Mouse (Mus musculus) spleen, adult 18-20 months (tissue): Measurements from ENCODE around the gene Usp35.

Experiments
- DNase-seq, 2 experiments: peaks; one replicate each; pipeline ENCODE4 v3.0.0; 2022; ENCODE audit warnings: mixed read lengths in 2 of 2

The Usp35 gene

DNA sequence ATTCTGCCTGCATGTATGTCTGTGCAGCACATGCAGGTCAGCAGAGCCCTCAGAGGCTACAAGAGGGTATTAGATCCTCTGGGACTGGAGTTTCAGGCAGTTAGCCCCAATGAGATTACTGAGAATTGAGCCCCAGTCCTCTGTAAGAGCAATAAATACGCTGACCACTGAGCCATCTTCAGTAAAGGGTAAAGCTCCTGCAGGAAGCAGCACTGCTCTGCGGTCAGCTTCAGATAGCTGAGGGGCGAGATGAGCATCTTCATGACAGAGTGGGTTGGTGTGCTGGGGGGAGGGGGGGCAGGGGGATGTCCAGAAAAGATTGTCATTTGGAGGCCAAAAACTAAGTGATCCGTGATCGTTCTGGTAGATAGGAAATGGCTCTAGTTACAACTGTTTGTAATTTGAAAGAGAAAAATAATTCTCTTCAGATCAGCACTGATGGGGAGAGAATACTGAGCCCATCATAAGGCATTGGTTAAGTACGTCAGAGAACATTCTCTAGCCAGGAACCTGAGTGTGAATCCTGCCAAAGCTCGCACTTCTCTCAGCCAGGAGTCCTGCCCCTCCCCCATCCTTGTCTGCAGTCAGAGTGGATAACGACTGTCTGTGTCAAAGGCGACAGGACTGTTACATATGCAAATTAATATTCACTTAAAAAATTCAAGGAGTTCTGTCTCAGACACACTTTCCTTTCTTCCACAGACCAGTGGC lies 14.4 kb upstream of the Usp35 start:
- no peak for DNase-seq

DNA sequence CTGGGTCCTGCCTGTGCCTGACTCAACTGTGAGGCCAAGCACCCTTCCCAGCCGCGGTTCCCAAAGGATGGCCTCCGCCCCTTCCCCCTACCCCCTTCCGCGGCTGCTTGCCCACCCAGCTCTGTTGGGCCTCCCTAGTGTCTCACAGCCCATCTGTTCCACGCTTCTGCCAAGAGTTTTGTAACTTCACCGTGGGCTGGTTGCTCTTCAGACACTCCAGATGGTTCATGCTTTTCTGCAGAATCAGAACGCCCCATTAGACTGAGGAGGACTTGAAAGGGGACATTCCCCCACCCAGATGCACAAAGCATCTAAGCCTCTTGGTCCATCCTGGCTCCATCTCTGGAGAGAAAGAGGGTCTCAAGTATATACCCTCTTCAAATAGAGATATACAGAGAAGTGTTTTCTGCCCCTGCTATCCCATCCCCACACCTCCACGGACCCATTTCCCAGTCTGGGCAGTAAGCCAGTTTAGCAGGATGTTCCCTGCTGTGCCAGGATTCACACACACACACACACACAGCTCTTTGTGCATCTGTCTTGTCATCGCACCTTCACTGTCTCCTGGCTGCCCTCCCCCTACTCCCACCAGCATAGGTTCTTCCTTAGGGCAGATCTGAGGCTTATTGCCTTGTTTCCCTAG lies 13.5 kb upstream of the Usp35 start:
- no peak for DNase-seq

DNA sequence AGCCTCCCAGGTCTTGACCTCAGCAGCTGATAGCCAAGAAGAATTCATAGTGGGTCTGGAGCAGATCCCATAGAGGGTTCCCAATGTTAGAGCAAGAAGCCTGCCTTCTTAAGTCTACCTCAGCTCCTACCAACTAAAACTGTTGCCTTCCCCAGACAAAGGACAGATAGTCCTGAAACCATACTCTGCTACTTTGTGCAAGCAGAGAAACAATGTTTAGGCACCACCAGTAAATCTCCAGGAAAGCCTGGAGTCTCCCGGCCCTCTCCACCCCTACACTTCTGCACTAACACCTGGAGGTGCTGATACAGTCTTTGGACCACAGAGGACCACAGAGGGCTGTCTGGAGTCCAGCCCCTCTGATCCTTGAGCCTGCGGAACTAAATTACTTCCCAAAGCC lies 12.8 kb upstream of the Usp35 start:
- no peak for DNase-seq

DNA sequence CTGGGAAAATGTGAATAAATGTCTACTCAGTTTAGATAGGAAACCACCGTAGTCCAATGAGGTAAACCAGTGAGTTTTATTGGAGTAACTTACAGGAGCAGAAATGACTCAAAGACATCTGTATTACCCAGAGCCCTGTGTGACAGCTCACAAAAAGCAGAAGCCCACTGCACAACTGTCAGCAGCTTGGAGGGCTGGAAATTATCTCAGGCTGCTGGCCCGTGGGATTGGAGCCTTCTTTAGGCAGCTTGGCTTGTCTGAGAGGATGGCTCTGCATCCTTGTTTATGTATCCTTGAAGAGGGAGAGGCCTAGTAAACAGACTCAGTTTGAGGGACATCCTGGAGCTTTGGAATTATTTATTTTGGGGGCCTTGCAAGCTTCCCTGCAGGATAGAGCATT lies 11.1 kb upstream of the Usp35 start:
- no peak for DNase-seq

DNA sequence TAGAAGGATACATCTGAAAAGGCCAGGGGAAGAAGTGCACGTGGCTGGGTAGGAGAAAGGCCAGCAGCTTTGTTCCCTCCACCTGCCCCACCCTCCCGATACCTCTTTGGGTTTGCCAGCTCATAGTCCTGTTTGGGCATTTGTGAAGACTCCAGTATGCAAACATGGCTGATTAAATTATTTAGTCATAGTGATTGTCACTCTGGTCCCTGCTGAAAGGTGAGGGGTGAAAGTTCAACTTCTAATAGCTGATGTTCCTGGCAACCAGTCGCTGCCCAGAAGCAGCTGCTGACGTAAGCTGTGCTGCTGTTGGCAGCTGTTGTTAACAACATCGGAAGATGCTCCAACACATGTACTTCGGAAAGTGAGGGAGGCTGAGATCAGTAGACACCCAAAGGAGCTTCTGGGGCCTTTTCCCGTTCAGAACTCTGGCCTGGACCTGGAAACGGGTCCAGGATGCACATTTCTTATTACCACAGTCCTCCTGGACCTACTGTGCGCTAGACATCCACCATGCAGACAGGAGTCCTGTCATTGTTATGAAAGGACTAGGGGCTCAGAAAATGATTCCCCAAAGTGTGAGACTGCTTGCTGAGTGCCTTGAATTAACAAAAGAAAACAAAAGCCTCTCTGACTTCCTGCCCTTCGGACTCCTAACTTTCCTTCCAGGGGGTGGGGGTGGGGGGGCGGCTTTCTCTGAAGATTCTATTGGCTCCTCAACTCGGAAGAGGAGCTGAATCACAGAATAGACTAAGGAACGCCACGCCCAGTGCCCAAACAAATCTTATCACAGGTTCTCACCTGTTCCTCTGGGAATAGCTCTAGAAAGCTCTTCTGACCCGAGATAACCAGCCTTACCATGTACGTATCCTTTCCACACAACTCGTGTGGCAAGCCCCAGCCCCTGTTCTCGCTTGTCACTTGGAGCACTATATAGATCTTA lies 9.4 kb upstream of the Usp35 start:
- DNase-seq, result no peak

DNA sequence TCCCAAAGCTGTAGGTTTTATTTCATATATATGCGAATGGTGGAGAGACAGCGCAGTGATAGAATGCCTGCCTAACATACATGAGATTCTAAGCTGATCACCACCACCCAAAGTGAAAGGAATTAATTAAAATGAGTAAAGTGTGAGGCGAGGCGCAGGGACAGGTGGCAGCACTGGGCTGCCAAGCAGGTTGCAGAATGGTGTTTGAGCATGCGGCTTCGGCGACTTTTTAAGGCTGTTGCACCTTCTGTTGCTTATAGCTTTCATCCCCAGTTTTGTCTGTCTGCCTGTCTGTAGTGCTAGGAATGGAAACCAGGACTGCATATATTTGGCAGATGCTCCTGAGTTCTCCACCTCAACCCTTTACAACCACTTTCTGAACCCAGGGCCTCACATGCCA lies 7.8 kb upstream of the Usp35 start:
- no peak for DNase-seq

DNA sequence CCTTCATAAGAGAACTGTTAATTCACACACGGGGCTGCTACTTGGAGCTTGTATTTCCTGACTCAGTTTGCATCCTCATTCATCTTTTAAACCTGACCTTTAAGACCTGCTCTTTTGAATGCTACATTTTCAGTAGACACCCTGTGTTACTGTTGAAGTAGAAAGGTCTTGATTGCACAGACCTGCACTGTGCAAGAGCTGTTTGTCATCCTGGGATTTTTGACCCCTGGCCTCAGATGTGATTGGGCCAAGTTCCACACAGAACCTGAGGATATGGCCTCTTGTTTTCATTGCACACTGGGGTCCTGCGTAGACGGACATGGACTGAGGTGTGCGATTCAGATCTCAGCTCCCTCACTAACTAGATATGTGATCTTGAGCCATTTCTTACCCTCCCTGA lies 6.8 kb upstream of the Usp35 start:
- no peak for DNase-seq

DNA sequence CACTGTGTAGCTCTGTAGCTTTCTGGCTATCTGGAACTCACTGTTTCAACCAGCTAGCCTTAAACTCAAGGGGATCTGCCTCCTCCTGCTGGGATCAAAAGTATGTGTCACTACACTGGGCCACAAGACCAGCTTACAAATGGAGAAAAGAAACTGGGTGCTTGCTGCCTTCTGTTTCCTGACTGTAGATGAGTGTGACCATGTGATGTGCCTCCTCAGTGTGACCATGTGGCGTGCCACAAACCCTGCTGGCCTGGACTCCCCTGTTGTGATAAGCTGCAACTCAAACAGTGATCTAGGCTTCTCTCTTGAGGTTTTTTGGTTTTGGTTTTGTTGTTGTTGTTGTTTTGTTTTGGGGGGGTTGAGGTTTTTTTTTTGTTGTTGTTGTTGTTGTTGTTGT lies 4.9 kb upstream of the Usp35 start:
- no peak for DNase-seq

DNA sequence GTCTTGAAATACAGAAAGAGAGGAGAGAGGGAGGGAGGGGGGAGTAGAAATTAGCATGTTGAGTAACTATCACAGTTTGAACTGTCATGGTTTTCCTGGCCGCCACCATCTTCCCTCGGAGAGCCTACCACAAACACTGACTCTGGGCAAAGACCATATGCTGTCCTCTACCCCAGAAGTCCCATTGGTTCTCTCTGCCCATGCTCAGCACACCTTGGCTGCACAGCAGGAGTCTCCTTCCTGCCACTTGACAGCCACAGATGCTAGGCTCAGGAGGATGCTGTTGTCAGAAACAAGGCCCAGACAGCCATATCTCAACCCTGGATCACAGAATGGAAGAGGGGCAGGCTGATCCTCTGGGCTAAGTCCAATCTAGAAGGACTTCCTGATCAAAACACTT lies 2.6 kb upstream of the Usp35 start:
- no peak for DNase-seq

DNA sequence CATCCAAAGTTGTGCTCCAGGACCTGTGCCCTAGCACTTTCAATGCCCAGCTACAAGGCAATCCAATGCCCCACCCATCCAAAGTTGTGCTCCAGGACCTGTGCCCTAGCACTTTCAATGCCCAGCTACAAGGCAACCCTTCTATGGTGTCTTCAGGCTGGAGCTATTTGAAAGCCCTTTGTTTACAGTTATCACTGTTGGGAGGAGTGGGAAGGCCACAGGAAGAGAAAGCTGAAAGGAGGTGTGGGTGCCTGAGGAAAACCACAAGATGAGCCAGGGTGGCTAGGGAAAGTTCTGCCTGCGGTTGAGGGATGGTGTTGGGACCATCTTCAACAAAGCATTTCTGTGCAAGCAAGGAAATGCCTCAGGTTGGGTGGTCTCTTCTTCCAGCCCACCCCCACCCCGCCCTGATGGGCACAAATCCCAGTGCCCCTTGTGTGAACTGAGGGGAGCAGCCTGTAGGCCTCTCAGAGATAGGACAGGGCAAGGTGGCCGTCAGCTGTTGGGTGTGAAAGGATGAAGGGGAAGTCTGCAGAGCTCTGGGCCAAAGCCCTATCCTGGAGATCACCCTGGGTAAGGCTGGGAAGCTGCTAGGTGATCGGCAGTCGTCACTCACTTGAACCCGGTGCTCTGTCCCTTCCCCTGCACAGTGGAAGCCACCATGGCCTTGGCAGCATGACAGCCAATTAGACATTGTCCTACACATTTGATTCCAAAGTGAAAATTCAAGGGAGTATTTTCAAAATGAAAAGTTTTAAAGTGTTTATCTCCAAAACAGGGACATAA lies 1.5 kb upstream of the Usp35 start:
- DNase-seq, result no peak

DNA sequence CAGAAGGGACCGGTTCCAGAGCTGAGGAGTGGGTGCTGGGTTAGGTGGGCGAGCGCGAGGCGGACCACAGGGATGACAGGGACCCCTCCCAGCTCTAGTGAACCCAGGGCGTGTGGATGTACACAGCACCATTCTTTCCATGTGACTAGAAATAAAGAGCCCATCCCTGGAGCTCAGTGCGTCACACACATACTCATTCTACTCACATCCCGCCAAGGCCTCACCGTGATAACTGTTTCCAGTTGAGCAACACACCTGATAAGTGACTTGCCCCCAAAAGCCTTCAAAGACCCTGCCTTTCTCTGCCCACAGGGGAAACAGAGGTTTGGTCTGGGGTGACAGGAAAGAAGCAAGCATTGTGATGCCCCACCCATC lies 834 bp upstream of the Usp35 start:
- no peak for DNase-seq

DNA sequence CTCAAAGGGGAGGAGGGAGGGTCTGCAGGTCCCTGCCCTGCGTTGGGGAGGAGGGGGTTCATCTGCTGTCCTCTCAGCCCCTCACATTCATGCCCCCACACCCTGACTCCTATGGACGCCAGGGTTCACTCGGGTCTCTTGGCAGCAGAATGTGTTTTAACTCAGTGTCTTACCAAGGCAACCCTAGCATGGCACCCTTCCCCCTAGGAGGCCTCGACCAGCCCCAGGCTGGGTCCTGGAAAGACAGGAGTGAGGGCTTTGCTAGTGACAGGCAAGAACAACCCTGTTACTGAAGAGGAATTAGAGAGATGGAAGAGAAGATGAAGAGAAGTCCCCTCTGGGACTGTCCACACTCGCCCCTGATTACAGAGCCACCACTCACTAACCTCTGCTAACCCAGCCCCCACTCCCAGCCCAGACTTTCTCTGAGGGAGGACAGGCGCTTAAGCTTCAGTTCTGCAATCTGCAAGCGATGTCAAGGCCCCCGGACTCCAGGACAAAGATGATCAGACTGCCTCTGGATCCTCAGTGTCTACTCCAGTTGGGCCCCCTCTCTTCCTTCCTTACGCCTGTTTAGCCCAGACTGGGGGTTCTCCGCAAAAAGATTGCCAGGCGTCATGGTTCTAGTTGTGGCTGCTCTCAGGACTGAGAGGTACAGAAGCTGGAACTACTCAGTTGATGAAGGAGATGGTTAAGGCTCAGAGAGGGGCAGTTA lies 732 bp downstream of the Usp35 start:
- no peak for DNase-seq

DNA sequence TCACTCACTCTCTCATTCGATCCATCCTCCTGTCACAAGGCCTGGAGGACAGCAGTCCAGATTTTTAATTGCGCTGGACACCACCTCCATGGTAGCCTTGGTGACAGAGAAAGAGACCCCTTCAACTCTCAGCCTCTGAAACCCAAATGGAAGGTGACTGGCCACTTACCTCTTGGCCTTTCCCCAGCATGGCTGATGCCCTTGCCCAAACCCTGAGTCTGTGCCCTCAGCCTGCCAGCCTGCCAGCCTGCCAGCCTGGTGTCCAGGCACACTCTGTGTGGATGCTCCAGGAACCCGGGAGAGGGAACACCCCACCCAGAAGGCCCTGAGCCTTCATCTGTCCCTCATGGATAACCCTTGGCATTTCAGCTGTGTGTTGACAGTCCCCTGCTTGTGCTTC lies 2.1 kb downstream of the Usp35 start:
- DNase-seq, result no peak

DNA sequence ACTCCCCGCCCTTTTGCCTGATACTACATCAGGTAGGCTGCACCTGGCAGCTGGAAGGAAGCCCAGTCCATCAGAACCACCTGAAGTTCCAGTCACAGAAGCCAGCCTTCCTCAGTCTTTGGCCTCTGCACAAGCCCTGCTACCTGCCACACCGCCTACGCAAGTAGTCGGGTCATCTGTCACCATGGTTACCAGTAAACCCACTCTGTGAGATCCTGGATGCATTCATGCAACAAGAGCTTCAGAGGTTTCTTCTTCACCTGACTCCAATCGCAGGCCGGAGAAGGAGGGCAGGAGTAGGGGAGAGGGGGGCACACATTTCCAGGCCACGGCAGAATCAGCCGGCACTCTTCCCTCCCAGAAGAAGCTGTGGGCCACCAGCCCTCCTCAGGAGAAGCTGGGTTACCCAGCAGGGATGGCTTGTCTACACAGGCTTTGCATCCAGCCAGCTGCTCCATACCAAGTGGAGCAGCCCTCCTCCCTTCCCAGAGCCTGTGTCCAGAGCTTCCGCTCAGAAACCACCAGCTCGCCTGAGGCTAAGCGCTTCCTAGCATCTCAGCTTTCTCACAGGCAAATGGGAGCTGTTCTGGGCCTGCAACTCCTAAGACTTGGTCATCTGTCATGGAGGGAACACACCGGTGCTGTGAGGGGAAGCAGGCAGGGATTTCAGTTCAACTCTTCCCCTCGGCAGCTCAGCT lies 2.8 kb downstream of the Usp35 start:
- DNase-seq, result no peak

DNA sequence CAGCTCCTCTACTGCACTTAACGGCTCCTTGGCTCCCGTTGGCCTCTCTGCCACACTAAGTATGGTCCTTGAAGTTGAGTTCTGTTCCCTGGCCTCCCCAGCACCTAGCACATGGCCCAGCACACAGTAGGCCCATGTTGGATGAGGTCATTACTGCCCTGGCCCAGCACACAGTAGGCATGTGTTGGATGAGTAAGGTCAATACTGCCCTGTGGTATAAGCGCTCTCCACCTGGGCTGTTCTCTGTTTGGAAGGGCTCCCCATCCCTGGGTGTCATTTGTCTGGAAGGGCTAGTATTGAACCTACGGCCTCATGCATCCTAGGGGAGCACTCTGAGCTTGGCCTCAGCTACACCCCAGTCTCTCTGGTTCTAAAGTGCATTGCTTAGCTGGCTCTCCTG lies 4.4 kb downstream of the Usp35 start:
- DNase-seq, result no peak

DNA sequence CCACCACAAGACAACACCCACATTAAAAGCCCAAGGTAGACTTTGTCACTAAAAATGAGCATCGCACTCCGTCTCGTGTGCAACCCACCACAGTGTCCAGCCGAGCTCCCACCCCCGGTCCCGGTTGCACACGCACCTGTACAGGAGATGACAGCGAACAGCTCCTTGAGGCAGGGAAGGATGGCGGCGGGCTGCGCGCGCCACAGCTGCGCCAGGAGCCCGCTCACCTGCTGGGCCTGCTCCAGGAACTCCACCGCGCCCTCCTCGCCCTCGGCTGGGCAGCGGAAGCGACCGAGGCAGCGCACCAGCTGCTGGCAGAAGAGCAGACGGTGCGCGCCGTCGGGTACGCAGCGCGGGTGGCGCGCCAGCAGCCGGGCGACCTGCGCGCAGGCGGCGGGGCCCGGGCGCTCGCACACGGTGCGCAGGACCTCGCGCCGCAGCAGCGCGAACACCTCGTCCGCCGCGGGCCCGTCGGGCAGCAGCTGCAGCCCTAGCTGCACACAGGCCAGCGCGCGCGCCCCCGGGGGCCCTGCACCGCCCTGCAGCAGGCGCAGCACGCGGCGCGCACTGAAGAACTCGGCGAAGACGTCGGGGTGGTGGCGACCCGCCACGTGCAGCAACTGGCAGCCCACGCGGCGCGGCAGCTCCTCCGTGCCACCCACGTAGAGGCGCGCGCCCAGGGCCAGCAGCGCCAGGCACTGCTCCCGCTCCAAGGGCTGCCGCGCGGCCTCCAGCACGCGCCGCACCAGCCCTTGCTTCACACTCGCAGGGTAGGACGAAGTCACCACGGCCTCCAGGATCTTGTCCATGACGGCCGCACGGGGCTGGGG lies 6.4 kb downstream of the Usp35 start:
- DNase-seq, result no peak

DNA sequence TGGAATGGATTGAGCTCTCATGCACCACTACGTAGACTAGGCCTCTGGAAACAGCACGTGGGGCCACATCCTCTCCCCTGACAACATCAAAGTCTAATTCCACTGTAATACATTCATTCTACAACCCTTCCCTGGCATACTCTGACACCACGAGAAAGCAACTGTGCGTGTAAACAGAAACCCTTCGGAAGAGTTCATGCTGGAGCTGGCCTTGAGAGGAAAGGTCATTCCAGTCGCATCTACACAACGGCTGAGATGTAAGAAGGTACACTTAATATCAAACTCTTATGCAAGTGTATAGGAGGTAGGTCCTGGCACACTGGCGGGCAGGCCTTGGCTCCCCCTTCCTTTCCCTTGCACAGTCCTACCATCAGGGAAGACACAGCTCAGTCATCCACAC lies 7.5 kb downstream of the Usp35 start:
- no peak for DNase-seq

DNA sequence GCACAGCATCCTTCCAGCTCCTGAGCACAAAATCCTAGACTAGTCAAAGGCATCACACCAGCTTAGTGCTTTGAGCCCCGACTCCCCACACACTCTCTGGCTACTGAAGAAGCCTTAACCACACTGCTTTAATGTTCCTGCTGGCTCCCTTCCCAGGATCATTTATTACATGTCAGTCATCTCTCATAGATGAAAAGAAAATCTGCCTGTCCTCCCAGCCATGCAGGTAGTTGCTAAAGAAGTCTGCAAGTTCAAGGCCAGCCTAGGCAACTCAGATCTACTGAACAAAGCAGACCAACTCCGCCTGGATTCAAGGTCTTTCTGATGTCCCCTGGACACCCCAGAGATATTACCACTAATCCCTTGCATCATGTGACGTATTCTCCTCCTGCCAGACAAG lies 14.1 kb downstream of the Usp35 start:
- DNase-seq, result no peak

DNA sequence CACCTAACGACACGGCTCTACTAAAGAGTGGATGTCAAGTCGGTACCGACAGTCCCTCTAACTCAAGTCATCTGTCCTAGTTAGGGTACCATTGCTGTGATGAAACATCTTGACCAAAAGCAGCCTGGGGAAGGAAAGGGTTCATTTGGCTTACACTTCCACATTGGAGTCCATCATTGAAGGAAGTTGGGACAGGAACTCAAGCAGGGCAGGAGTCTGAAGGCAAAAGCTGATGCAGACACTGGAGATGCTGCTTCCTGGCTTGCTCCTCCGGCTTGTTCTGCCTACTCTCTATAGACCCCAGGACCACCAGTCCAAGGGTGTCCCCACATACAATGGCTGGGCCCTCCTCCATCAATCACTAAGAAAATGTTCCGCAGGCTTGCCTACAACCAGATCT lies 16.2 kb downstream of the Usp35 start:
- no peak for DNase-seq

DNA sequence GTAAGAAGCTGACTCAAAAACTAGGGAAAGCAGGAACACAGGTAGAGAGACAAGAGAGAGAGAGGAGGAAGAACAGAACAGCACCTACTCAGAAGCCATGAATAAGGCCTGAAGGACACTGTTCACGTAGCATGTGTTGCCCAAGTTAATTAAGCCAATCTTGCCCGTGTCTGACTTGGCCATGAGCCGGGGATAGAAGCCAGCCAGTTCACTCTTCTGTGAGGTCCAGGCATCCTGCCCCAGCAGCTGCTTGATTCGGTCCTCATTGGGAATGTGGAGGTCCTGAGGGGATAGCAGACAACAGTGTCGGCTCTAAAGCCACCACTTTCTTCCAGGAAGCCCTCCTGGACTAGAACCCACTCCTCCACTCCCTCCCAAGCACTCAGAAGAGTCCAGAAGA lies 17.2 kb downstream of the Usp35 start:
- DNase-seq, result peak in 1 of 2 experiments; percentile 0
